Mouse (Mus musculus) monocyte, adult 2 months (primary cell): ENCODE measurements around the gene Tdp2.

Source experiments
- DNase-seq, 2 experiments: peaks; one replicate each; pipeline ENCODE4 v3.0.0; 2022; ENCODE audit warnings: low spot score in 2 of 2, low read depth in 1 of 2

The Tdp2 gene

GRCm38 (mm10) chr13:24831353-24832130, at the start of gene Tdp2, which contains the start of gene Acot13:
Gene Tdp2 (plus strand): TSS chr13:24831679.
Gene Acot13 (minus strand): TSS chr13:24831540.
- DNase-seq, result peak; percentile 85 to 89

GRCm38 (mm10) chr13:24781916-24782315, 49.6 kb upstream of the Tdp2 start:
- no peak for DNase-seq

GRCm38 (mm10) chr13:24786014-24786490, 45.4 kb upstream of the Tdp2 start:
- no peak for DNase-seq

GRCm38 (mm10) chr13:24787477-24787876, 44.0 kb upstream of the Tdp2 start:
- no peak for DNase-seq

- DNase-seq, result peak; percentile 81 to 92
Measured at GRCm38 (mm10) chr13:24791349-24791748, 40.1 kb upstream of the Tdp2 start.

GRCm38 (mm10) chr13:24792411-24793045, 39.0 kb upstream of the Tdp2 start:
- peak; percentile 14 to 40 for DNase-seq

DNA sequence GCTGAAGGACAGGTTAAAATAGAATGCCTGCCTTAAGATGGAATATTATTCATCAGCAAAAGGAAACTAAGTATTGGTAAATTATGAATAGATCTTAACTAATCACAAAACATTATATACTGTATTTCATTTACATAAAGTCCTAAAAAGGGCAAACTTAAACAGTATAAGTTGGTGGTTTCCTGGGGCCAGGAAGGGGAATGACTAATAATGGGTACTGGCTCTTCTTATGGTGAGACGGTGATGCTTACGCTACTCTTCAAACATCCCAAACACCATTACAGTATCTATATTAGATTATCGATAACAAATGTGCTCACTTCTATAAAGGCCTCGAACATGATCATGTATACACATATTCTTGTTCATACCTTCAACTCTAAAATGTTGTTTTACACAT, 32.8 kb upstream of the Tdp2 start:
- no peak for DNase-seq

DNA sequence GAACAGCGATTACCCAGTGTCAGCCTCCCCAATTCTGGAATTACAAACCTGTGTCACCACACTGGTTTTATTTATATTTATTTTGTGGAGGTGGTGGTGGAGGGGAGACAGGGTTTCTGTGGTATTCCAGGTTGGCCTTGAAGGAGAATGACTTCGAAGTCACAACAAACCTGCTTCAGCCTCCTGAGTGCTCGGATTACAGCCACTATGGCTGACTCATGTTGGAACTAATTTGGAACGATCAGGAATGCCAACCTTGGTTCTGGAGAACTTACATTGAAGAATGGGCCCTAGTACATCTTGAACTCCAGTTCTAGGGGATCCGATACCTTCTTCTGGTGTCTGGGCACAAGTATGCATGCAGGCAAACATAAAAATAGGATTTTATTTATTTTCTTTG, 32.1 kb upstream of the Tdp2 start:
- DNase-seq, result no peak

DNA sequence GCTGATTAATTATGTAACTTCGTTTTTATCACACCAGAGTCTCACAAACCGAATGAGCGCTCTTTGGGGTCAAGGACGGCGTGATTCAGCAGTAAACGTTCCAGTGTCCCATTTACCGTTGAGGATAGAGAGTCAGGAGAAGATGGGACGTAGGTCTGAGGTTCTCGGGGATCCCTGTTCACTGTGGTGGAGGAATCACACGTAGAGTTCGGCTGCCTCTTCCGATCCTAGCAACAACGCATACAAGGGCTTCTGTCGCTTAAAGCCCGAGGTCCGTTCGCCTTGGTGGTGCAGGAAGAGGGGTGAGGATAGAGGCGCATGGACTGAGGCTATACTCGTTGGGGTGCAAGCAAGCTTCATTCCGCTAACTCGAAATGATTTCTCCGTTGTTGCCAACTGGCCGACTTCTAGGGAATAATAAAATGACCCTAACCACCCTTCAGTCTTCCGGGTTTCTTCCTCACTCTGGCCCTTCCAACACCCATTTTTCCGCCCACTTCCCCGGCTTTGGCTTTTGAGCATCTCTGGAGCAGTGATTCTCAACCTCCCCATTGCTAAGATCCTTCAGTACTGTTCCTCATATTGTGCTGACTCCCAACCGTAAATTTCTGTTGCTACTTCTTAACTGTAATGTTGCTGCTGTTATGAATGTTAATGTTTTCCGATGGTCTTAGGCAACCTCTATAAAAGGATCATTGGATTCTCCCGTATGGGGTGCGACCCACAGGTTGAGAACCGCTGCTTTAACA, 31.4 kb upstream of the Tdp2 start:
- peak; percentile 10 to 25 for DNase-seq

DNA sequence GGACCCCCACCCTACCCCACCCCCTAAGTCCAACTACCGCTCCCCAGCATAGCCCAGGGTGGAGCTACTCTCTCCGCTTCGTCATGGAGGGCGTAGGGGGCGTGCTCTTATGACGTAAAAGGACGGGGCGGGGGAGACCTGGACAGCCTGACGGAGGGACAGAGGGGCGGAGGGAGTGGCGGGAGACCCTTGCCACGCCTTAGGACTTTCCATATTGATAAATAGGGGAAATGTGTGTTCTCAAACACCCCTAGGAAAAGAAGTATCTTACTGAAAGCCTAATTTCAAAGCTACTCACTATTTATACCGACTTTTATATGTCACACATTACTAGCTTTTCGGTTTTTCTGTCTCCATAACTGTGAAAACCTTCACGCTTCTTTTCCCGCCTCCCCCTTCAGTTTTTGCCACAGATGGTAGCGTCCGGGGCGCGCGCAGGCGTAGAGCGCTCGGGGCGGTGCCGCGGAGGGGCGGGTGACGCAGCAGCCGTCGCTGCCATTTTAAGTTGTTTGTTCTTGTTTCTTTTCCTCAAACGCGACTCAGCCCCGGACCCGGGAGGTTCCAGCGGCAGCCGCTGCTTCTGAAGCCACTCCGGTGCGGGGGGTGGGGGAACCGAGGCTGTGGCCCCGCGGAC, 30.7 kb upstream of the Tdp2 start:
- DNase-seq, result peak; percentile 93 to 98

GRCm38 (mm10) chr13:24801308-24801921, 30.1 kb upstream of the Tdp2 start, which contains the start of gene BC005537:
Gene BC005537 (plus strand): TSS chr13:24801657.
- peak in 1 of 2 experiments; percentile 49 for DNase-seq

DNA sequence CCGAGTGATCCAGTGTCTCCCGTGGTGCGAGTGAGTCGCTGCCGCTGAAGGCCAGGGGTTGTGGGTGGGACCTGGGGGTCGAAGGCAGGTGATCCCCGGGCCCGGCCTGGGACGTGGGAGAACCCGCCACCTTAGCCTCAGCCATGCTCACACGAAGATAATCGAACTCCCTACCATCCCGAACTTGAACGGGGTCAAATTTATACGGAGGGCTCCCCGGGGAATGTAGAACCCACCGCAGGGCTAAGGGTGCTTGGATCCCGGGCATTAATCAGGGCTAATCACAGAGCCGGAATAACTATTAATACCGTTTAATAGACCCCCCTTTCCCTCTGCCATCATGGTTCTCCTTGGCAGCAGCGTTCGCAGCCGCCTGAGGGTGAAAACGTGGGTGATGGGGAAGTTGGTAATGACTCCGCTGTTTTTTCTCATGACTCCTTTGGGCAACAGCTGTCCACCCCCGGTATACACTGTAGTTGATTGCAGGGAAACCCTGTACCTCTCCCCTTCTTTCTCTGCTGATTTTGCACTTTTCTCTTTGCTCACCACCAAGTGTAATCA, 29.3 kb upstream of the Tdp2 start:
- DNase-seq, result peak; percentile 10 to 59

- DNase-seq, result no peak
Measured at GRCm38 (mm10) chr13:24803196-24803595, 28.3 kb upstream of the Tdp2 start.

DNA sequence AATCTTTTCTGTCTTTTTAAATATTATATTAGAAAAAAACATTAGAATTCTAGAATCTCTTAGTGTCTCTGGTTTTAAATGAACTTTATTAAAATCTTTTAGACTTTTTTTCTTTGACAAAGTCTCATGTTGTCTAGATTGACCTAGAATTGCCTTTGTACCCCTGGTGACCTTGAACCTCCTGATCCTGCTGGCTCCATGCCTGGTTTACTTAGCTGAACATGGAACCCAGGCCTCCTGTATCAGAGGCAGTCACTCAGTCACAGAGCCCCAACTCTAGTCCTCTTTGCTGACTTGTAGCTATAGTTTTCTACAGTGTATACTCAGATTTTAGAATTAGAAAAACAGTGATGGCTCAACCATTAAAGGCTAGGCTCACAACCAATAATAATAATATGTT, 25.4 kb upstream of the Tdp2 start:
- DNase-seq, result no peak

DNA sequence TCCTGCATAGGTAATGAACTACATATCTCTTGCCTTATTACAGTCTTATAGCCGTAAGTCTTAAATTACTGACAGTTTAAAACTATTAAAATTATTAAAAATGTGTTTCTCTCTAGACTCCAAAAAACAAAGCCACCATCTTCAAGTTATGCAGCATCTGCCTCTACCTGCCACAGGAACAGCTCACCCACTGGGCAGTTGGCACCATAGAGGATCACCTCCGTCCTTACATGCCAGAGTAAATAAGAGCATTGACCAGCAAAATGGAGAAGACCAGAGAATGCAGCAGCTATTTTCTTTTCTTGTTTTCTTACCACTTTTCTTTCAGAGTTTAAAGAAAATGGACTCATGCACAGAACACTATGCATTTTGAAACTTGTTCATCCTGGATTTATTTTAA, 19.0 kb upstream of the Tdp2 start:
- no peak for DNase-seq

DNA sequence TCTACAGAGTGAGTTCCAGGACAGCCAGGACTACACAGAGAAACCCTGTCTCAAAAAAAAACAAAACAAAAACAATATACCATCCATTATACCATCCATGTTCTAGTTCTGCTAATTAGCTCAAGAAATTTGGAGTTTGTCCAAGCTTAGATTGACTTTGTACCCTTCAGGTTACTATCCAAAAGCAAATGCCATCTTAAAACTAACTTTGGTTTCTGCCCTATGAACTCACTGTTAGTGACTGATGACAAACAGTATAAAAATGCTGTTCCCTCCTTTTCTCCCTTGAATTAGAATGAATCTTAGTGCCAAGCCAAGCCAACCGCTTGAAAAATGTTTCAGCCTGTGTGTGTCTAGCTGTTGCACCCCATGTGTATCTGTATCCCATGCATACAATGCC, 16.9 kb upstream of the Tdp2 start:
- no peak for DNase-seq

GRCm38 (mm10) chr13:24816125-24817092, 15.1 kb upstream of the Tdp2 start:
- DNase-seq, result no peak

GRCm38 (mm10) chr13:24819931-24820330, 11.5 kb upstream of the Tdp2 start:
- DNase-seq, result no peak

DNA sequence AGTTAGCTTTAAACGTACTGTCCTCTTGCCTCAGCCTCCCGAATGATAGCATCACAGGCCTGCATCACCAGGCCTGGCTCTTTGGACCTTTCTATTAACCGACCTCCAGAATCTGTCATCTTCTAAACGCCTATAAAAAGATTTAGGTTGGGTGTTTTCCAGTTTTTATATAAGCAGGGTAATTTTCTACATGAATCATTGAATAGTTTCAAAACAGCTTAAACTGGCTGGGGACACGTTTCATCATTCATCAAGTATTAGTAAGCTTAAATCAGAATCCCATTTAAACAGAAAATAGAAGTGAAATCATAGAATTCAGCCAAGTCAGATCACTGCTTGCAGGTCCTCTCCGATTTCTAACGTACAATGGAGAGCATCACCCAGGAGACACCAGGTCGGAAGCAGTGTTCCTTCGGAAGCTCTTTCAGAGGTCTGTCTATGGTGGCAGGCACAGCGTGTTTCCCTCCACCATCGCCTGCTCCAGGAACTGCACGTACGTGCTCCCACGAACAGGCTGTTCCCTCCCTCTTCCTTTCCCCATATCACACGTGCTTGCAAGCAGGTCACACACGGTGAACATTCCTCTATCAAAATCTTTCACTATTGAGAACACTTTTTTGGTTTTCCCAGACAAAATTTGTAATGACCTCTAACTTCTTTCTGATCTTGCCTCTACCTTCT, 8.7 kb upstream of the Tdp2 start:
- no peak for DNase-seq
